Mouse (Mus musculus) CD4-positive, CD25-positive, alpha-beta regulatory T cell, adult 2 months (primary cell): ENCODE results near the gene Osbpl6.

Experiments used
- DNase-seq: peaks from one replicate; pipeline ENCODE4 v3.0.0-alpha.2; 2012; ENCODE audit warnings: low read depth, low spot score

Gene Osbpl6

DNA sequence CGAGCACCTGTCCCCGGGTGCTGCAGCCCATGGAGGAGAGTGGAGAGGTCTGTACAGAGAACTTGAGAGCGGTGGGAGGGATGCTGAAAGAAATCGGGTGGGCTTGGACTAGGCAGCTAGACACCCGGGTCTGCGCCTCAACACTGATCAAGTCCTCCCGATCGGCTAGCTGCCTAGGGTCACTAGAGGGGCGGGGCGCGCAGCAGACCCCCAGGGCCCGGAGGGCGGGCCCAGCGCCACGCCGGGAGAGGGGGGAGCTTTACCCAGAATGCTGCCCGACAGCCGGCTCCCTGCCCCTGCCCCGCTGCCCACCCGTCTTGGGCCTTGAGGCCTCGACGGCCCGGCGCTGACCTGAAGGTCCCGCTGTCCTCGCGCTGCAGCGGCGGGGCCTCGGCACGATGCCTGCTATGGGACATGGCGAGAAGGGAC, 241.1 kb downstream of the Osbpl6 start:
- DNase-seq, result peak; percentile 28

DNA sequence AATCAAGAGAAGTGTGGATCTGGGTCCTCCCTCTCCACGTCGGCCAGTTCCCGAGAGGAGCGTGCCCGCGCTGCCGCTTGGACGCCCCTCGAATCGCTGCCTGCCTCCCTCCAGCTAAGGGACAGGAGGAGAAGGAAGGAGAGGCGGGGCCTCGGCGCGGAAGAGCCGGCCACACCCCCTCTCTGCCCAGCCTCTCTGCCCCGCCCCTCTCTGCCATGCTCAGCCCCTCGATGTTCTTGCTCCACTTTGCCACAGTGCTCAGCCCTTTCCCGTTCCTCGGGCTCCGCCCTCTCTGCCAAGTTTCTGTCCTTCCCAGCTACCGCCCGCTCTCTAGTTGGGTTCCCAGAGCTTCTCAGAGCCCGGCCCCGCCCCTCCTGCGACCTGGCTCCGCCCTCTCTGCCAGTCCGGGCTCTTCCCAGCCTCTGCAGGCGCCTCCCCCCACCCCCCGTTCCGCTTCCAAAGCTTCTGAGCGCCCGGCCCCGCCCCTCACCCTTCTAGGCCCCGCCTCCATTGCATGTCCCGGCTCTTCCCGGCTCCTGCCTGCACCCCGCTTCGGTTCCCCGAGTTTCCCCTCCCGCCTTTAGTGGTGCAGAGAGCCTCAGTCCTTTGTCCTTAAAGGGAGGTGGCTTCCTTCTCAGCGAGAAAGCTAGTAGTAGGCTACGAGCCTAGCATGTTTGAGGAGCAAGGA, 241.7 kb downstream of the Osbpl6 start, which contains the start of the genes Prkra and Pjvk:
Gene Prkra (minus strand): TSS at position 133 of the 688 bp plus-strand sequence.
Gene Pjvk (plus strand): TSS at position 594 of the 688 bp plus-strand sequence.
- peak; percentile 89 for DNase-seq

DNA sequence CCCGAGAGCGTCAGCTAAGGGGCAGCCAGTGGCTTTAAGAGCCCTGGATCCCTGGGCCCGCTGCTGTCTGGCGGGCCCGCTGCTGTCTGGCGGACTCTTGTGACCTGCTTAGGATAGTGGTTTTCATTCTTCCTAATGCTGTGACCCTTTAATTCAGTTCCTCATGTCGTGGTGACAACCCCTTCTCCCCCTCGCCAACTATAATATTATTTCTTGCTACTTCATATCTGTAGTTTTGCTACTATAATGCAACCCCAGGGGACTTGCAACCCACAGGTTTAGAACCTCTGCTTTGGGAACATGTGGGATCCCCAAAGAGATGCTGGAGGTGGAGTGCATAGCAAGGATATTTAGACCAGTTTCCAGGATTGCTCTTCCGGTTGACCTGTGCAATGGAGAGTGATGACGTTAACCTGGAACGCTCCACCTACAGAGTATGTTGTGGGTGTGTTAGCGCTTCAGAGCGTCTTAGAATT, 242.4 kb downstream of the Osbpl6 start:
- DNase-seq, result no peak
